Mouse (Mus musculus) T-helper 2 cell (primary cell): ENCODE measurements at regions not wholly inside any gene's neighbourhood (a gene's known extent, or its start where the extent isn't known, plus 50 kb on each side); places are given as distances from the start of the nearest gene placed in this dataset.

ENCODE experiments used
- in situ Hi-C: fragments of 300-600 bp; cut with MboI, MseI; formaldehyde crosslinking; loops from one replicate; pipeline ENCODE4 v1.15.1; 2025; ENCODE audit warnings: high pct_unique_total_duplicates

GRCm38 (mm10) chr17:45242076-45242475 is 191.5 kb downstream of the Cdc5l start:
- in situ Hi-C loops = no loop called here

GRCm38 (mm10) chr17:45240963-45241543 is 192.5 kb downstream of the Cdc5l start:
- in situ Hi-C loops = no loop called here

- in situ Hi-C loops = no loop called here
Measured at GRCm38 (mm10) chr17:45240545-45240944, 193.0 kb downstream of the Cdc5l start.

- in situ Hi-C loops = loop anchor here (10.0 kb wide), 2 partner anchors 138 to 958 kb away; no protein-coding TSS in a partner anchor
Measured at GRCm38 (mm10) chr17:45237246-45237645, 196.3 kb downstream of the Cdc5l start.

GRCm38 (mm10) chr17:45235401-45235800 is 198.1 kb downstream of the Cdc5l start:
- in situ Hi-C loops = loop anchor here (10.0 kb wide), 2 partner anchors 139 to 959 kb away; no protein-coding TSS in a partner anchor

GRCm38 (mm10) chr17:45232874-45233273 is 200.7 kb downstream of the Cdc5l start:
- in situ Hi-C loops = loop anchor here (10.0 kb wide), 2 partner anchors 142 to 962 kb away; no protein-coding TSS in a partner anchor

GRCm38 (mm10) chr17:45227190-45227589 is 206.3 kb downstream of the Cdc5l start:
- in situ Hi-C loops = no loop called here

GRCm38 (mm10) chr17:45226486-45226885 is 207.1 kb downstream of the Cdc5l start:
- in situ Hi-C loops = no loop called here

GRCm38 (mm10) chr17:45221625-45222024 is 211.9 kb downstream of the Cdc5l start:
- in situ Hi-C loops = no loop called here

- in situ Hi-C loops = no loop called here
Measured at GRCm38 (mm10) chr17:45217126-45217525, 216.4 kb downstream of the Cdc5l start.

- in situ Hi-C loops = no loop called here
Measured at GRCm38 (mm10) chr17:45215067-45216049, 218.2 kb downstream of the Cdc5l start.

- in situ Hi-C loops = no loop called here
Measured at GRCm38 (mm10) chr17:45210984-45211383, 222.6 kb downstream of the Cdc5l start.

- in situ Hi-C loops = no loop called here
Measured at GRCm38 (mm10) chr17:45209387-45209663, 224.2 kb downstream of the Cdc5l start.

- in situ Hi-C loops = no loop called here
Measured at GRCm38 (mm10) chr17:45208596-45209386, 224.7 kb downstream of the Cdc5l start.

- in situ Hi-C loops = no loop called here
Measured at GRCm38 (mm10) chr17:45195779-45196178, 237.8 kb downstream of the Cdc5l start.

- in situ Hi-C loops = no loop called here
Measured at GRCm38 (mm10) chr17:45194786-45195281, 238.7 kb downstream of the Cdc5l start.

- in situ Hi-C loops = no loop called here
Measured at GRCm38 (mm10) chr17:45193456-45194025, 240.0 kb downstream of the Cdc5l start.

- in situ Hi-C loops = no loop called here
Measured at GRCm38 (mm10) chr17:45187402-45187801, 246.1 kb downstream of the Cdc5l start.

- in situ Hi-C loops = no loop called here
Measured at GRCm38 (mm10) chr17:45176340-45176739, 257.2 kb downstream of the Cdc5l start.

- in situ Hi-C loops = loop anchor here (10.0 kb wide), 1 partner anchor 855 kb away; no protein-coding TSS in a partner anchor
Measured at GRCm38 (mm10) chr17:45169257-45169994, 264.1 kb downstream of the Cdc5l start.
